Mouse (Mus musculus) frontal cortex, postnatal 25 days (tissue): ENCODE measurements around the gene Zyg11b.

Experiments used
- DNase-seq, 2 experiments: peaks; one replicate each; pipeline ENCODE4 v3.0.0; 2022; ENCODE audit warnings: low spot score in 2 of 2

Zyg11b gene

DNA sequence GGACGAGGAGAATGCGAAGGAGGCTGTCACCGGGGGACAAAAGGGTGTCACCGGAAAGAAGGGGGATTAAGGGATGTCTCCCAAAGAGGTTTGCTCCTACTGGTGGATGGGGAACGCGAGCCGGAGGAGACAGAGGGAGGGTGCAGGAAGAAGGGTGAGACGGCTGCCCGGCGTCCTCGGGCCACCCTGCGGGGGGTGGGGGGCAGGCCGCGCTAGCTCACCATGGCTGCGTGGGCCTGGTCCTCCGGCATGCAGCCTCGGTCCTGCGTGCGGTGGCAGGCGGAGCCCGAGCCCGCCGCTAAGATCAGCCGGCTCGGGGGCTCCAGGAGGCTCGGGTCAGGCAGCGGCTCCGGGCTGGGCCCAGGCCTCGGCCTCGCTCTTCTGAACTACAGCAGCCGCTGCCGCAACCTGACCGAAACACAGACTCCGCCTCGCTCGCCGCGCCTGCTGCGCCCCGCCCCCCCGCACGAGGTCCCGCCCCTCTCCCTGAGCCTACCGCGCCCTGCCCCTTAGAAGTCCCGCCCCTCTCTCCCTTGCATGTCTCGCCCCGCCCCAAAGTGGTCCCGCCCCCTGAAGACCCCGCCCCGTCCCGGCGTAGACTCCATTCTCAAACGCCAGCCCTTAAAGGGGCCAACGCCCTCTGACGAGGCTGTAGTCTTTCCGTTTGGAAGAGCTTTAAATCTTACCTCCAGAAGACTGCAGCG, at the start of gene Zyg11b:
Gene Zyg11b, minus strand, starts transcription at position 427 of the 704 bp plus-strand sequence.
- DNase-seq: peak; percentile 50 to 65

DNA sequence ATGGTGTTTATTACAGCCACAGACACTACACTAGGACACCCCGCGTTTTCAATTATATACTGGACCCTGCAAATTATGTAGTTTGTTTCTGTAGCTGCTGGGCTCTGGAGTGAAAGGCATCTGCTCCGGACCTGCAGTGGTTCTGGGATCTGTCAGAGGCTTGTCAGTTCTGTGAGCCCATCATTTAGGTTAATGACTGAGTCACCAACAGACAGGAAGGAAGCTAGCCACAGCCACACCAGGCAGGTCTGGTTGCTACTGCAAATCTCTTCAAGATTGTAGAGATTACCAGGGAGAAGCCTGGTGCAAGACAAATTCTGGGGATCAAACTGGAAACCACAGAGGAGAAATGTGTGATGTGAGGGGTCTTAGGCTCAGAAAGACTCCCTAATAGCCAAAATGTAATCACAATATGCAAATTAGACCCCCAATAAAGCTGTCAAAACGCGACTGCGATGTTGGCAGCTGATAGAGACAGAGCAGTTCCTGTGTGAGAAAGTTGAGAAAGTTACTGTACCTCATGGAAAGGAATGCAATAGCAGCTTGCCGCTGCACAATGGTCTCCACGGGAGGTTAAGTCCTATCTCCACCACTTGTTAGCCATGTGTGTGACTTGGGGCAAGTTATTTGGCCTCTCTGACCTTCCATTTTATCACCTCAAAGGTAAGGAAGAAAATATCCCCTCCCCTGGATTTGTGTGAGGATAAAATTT, 49.1 kb upstream of the Zyg11b start:
- DNase-seq: no peak

DNA sequence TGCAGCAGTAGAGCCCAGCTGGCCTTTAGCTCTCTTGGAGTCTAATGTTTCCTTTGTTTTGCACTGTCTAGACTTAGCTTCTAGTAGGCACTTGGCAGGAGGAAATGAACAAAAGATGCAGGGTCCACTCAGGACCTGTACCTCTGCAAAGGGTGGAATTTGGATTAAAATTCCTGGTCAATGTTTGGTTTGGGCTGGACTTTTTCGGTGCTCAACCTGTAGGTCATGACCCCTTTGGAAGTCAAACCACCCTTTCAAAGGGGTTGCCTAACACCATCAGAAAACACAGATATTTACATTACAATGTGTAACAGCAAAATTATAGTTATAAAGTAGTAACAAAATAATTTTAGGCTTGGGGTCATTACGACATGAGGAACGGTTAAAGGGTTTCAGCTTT, 48.2 kb upstream of the Zyg11b start:
- no peak for DNase-seq

GRCm38 (mm10) chr4:108348256-108348875, 47.5 kb upstream of the Zyg11b start:
- DNase-seq: no peak

DNA sequence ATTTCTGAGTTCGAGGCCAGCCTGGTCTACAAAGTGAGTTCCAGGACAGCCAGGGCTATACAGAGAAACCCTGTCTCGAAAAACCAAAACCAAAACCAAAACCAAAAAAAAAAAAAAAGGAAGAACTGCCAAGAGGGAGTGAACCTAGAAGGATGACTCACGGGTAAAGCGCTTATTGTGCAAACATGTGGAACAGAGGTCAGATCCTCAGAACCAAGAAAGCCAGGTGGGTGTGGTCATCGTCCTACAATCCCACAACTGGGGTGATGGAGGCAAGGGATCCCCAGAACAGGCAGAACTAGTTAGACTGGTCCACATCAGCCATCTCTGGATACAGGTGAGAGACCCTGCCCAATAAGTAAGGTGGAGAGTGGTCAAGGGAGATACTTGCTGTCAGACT, 46.2 kb upstream of the Zyg11b start:
- no peak for DNase-seq

GRCm38 (mm10) chr4:108345826-108346225, 44.9 kb upstream of the Zyg11b start:
- DNase-seq: no peak

DNA sequence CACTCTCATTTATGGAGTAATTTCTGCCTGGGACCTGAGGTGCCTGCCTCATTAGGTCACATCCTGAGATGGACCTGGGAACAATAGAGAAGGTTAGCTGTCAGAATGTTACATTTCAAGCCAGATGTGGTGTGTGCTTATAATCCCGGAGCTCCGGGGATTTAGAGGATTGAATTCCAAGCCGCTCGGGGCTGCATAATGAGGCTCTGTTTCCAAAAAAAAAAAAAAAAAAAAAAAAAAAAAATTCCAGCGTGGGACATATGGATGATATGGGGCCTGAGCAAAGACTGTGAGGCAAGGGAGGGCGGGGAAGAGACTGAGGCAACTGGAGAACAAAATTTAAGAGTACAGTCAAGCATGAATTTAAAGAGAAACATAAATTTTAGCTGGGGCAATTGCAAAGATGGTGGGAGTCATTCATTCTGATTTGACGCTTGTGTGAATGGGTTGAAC, 43.8 kb upstream of the Zyg11b start:
- DNase-seq: no peak

- peak; percentile 36 to 44 for DNase-seq
Observed at GRCm38 (mm10) chr4:108339277-108339690, 38.4 kb upstream of the Zyg11b start.

- peak; percentile 10 to 49 for DNase-seq
Observed at GRCm38 (mm10) chr4:108338811-108339210, 37.9 kb upstream of the Zyg11b start.

DNA sequence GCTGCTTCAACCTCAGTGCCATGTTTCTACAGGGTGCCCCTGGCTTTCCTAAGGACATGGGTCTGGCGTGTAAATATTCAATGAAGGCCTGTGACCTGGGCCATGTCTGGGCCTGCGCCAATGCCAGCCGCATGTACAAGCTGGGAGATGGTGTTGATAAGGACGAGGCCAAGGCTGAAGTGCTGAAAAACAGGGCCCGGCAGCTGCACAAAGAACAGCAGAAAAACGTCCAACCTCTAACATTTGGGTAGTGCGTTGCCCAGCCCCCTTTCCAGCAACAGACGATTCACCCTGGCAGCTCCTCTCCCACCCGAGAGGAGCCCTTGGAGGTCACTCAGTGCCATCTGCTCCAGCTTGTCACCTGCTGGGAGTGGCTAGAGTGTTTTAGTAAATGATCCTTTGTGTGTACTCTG, 37.4 kb upstream of the Zyg11b start:
- DNase-seq: no peak

DNA sequence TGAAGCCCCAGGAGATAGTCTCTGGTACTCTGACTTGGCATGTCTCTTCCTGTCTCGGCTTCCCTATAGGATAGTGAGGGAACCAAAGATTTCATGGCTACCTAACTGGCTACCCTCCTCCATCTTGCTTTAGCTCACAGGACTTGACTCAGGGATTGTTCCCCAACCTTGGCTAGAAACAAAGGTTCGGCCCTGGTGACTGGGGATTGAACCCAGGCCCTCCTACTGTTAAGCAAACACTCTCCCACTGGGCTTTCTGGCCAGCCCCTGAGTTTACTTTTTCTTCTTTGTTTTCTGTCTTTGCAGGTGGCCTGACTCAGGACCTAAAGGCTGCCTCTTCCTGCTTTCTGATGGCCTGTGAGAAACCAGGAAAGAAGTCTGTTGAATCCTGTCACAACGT, 36.9 kb upstream of the Zyg11b start:
- no peak for DNase-seq

DNA sequence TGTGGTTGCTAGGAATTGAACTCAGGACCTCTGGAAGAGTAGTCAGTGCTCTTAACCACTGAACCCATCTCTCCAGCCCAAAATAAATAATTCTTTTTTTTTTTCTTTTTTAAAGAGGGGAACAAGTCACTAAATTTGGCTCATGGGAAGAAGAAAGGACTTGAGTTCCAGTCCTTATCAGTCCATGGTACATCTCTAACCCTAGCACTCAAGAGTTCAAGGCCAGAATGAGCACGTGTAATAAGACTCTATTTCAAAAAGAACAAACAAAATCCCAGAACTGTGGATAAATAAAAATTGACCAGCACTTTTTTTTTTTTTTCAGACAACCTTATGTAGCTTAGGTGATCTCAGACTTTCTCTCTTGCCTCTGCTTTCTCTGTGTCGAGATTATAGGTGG, 35.9 kb upstream of the Zyg11b start:
- DNase-seq: no peak

DNA sequence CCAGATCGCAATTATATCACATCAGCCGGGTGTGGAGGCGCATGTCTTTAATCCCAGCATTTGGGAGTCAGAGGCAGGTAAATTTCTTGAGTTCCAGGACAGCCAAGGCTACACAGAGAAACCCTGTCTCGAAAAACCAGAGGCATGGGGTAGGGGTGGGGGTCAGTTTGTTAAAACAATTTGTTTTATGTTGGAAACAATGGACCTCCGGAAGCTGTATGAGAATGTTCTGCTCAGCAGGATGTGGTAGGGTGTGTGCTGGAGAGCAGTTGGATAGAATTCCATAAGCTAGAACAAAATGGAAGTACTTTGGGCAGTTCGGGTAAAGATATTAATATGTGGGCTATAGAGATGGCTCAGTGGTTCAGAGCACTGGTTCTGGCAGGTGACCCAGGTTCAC, 34.5 kb upstream of the Zyg11b start:
- DNase-seq: no peak

DNA sequence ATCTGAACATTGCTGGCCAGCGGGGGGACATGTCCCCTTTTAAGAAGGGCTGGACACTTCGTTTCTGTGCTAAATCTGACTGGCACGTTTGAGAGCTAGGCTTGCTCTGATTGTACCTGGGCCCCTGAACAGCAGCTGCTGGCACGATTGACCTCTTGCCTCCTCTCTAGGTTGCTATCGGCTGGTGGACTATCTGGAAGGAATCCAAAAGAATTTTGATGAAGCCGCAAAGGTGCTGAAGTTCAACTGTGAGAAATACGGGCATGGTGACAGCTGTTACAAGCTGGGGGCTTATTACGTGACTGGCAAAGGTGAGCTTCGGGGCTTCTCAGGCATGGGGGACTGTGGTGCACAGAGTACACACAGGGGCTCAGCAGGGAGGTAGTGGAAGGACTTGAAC, 31.1 kb upstream of the Zyg11b start:
- no peak for DNase-seq

DNA sequence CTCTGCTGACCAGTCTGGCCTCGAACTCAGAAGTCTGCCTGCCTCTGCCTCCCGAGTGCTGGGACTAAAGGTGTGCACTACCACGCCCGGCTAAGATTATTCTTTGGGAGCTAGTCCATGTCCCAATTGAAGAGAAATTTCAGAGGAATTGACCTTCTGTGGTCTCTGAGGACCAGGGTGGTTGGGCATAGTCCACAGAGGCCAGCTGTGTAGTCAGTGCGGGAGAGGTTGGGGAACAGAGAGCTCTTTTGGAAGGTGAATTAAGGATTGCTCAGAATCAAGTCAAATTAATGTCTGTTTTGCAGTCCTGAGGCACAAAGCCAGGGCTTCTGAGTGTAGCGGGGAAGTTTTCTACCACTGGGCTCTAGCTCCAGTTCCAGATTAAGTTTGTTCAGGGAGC, 28.9 kb upstream of the Zyg11b start:
- no peak for DNase-seq

DNA sequence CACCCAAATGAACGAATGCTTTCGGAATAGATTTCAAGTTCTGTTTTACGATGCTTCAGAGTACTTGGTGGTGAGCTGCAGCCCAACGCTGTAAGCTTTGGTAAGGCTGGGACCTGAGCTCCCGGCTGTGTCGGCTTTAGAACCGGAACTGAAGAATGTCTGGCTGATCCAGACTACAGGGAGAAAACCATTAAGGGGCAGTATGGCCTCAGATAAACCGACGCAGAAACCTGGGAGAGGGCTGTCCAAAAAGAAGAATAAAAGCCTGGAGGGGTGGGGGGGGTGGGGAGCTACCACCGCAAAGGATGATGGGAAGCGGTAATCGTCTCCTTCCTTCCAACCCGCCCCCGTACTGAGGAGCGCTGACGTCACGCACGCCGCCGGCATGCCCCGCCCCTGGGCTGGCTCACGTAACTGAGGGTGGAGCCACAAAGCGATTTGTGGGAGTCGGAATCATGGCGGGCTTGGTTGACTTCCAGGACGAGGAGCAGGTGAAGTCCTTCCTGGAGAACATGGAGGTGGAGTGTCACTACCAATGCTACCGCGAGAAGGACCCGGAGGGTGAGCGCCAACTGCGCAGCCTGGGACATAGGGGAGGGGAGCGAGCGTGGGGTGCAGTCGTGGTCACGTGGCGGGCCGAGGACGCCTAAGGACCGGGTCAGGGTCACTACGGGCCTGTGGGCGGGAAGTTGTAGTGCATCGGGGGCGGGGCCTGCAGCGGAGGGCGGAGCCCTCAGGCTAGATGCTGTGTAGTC, 27.0 kb upstream of the Zyg11b start, which contains the start of gene Coa7:
Gene Coa7, plus strand, starts transcription at position 411 of the 755 bp plus-strand sequence.
- peak; percentile 91 to 92 for DNase-seq

DNA sequence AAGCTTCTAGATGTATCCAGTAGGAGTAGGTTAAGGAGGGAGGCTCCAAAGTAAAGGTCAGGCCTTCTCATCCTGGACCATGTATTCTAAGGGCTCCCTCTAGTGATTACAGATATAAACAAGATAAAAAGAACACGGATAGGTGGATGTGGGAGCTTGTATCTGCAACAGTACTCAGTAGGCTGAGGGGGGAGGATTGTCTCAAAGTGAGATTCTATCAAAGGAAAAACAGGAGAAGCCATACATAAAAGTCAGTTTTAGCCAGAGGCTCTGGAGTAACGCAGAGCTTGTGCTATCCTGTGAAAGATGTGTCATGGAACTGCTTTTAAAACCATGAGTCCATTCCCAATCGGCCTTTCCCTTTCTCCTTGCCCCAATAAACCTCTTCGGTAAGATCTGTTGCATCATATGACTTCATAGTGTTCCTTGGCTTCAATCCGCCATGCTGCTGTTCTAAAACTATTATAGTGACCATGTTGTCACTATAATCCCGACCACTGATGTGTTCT, 26.2 kb upstream of the Zyg11b start:
- DNase-seq: peak in 1 of 2 experiments; percentile 12

GRCm38 (mm10) chr4:108323588-108323987, 22.7 kb upstream of the Zyg11b start:
- DNase-seq: no peak

GRCm38 (mm10) chr4:108320627-108321380, 19.9 kb upstream of the Zyg11b start:
- no peak for DNase-seq

GRCm38 (mm10) chr4:108319747-108320146, 18.9 kb upstream of the Zyg11b start:
- DNase-seq: no peak
